Mouse (Mus musculus) forebrain, embryonic 11.5 days (tissue): ENCODE measurements around the gene Gm44511. TPM values are rescaled to one million over a fixed set of nuclear protein-coding genes. Genes with fewer than 3 reads are reported as not detected.
"Not testable (repeated sequence)": the region's sequence is repeated elsewhere in the genome, so short reads cannot be mapped to it uniquely, and the experiment has no call there.

ENCODE experiments used
- ATAC-seq: fragments of 200-750 bp; cut with Nextera tagmentation; replicated peaks from 2 replicates; pipeline ENCODE4 v1.8.0; 2017; ENCODE audit warnings: moderate TSS enrichment; ENCODE audit not compliant: low FRiP score
- DNase-seq: peaks from one replicate; pipeline ENCODE4 v3.0.0-alpha.2; 2017; ENCODE audit warnings: low spot score
- H3K27ac ChIP-seq: fragments of 300-500 bp; sonication (generic); 2 replicates; pipeline ENCODE4 v1.5.1; 2014; ENCODE audit warnings: low read depth, low read length
- H3K27me3 ChIP-seq: fragments of 300-500 bp; sonication (generic); 2 replicates; pipeline ENCODE4 v1.6.1; 2014; ENCODE audit warnings: mild to moderate bottlenecking, low read length, mixed read lengths; ENCODE audit not compliant: control insufficient read depth, insufficient read depth
- H3K36me3 ChIP-seq: fragments of 300-500 bp; sonication (generic); 2 replicates; pipeline ENCODE4 v1.6.1; 2014; ENCODE audit warnings: mild to moderate bottlenecking, low read length, moderate library complexity, mixed read lengths; ENCODE audit not compliant: control insufficient read depth, insufficient read depth
- H3K4me1 ChIP-seq: fragments of 300-500 bp; sonication (generic); replicated peaks from 2 replicates; pipeline ENCODE4 v1.6.1; 2014; ENCODE audit warnings: low read length, mixed read lengths; ENCODE audit not compliant: control insufficient read depth, insufficient read depth
- H3K4me2 ChIP-seq: fragments of 300-500 bp; sonication (generic); 2 replicates; pipeline ENCODE4 v1.6.1; 2014; ENCODE audit warnings: low read depth, mild to moderate bottlenecking, low read length, moderate library complexity, mixed read lengths; ENCODE audit not compliant: severe bottlenecking
- H3K4me3 ChIP-seq: fragments of 300-500 bp; sonication (generic); 2 replicates; pipeline ENCODE4 v1.5.1; 2014; ENCODE audit warnings: low read depth, low read length
- H3K9ac ChIP-seq: fragments of 300-500 bp; sonication (generic); 2 replicates; pipeline ENCODE4 v1.6.1; 2014; ENCODE audit warnings: low read length
- H3K9me3 ChIP-seq: fragments of 300-500 bp; sonication (generic); 2 replicates; pipeline ENCODE4 v1.6.1; 2016; ENCODE audit warnings: low read length, mixed read lengths; ENCODE audit not compliant: control insufficient read depth
- WGBS: fragments of 180-500 bp; shearing (Covaris S2); extraction: QIAGEN DNeasy Blood & Tissue Kit; methylation state at CpG from one replicate; pipeline ENCODE4 v1.1.7; 2014; 5-methylcytosine and 5-hydroxymethylcytosine counted together
- polyA plus RNA-seq: library from polyadenylated mRNA; unstranded; fragments of >200 nt; fragmentation: Nextera tagmentation; extraction: Ambion mirVana; gene quantifications from 2 replicates; pipeline ENCODE4 v1.2.1, GENCODE M21; 2014

Gm44511 gene
- polyA plus RNA-seq, 1 experiment from 2014 or later, result not detected

DNA sequence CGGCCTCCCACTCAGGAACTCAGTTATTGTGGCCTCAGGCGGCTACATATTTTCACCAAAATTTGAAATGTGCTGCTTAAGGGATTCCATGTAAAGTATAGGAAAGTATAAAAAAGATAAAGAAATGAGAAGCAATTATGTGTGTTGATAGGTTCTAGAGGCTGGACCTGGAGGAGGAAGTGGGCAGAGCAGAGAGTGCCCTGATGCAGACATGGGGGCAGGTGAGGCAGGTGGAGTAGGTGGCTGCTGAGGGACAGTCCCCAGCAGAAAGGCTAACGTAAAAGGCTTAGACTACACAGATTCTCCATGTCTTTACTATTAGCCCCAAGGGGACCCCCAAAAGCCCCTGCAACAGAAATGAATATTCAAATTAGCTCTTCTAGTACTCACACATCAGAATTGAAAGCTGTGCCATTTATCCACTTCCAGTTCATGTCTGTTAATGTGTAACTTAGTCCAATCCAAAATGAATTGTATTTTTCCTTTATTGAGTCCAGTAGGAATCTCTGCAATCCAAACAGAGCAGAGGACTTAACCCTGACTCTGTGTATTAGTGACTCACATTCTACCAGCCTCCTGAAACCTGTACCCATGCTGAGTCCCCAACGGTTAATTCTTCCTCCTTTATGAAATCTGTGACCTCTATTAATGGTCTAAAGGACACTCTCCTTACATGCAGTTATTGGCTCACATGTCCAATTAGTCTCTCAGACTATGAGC lies 7.9 kb downstream of the Gm44511 start:
- no peaks in the 10 kb centered on the region for H3K9me3 ChIP-seq
- no peak overlapping the region for H3K4me2 ChIP-seq
- H3K4me1 ChIP-seq, result no peaks in the 10 kb centered on the region
- no peak for ATAC-seq
- no peaks in the 10 kb centered on the region for H3K27me3 ChIP-seq
- no peaks in the 10 kb centered on the region for H3K36me3 ChIP-seq
- no peak overlapping the region for H3K9ac ChIP-seq
- no peak overlapping the region for H3K27ac ChIP-seq
- DNase-seq, result no peak
- WGBS, result 76% methylated on average over 4 of the region's 4 CpGs
- no peak overlapping the region for H3K4me3 ChIP-seq

DNA sequence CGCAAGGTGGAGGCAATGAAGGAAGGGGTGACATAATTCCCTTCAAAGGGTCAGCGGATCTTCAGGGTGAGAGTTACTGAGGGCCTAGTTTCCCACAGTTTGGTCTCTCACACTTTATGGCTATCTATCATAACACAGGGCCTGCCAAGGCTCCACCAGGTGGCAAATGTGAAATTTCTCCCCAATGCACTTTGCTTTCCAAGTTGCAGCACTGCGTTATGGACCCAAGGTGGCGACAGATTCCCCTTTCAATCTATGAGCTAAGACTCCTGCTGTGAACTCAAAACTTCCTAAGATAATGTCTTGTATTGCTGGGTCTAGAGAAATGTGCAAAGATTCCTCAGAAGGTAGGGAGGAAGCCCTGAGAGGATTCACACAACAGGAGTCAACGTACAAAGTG lies 17.6 kb downstream of the Gm44511 start:
- Histone ChIP-seq H3K9me3 (no peaks in the 10 kb centered on the region), H3K4me2 (no peak overlapping the region), H3K9ac (no peak overlapping the region), H3K4me3 (no peak overlapping the region), H3K27me3 (no peaks in the 10 kb centered on the region), H3K27ac (no peak overlapping the region), H3K4me1 (no peaks in the 10 kb centered on the region), H3K36me3 (no peaks in the 10 kb centered on the region)
- ATAC-seq (no peak), DNase-seq (no peak)
- WGBS, result 86% methylated on average over 5 of the region's 5 CpGs

DNA sequence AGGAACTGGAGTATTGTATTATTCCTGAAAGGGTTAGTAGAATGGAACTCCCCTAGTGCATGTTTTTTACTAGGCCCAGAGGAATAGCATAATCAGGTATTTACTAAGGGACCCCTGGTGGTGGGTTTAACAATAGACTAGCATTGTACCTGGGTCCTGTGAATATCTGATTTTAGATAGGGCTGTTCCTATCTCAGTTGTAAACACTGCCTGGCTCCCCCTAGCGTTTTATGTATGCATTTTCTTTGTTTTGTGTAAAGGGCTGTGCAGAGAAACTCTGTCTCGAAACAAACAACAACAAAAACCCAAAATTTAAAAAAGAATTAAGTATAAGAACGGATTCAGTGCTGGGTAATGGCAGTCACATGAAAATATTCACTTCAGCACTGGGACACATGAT lies 19.1 kb downstream of the Gm44511 start:
- WGBS, result 73% methylated on average over 3 of the region's 3 CpGs
- no peak overlapping the region for H3K27ac ChIP-seq
- no peak overlapping the region for H3K4me2 ChIP-seq
- DNase-seq (no peak), ATAC-seq (no peak)
- H3K36me3 ChIP-seq, result no peaks in the 10 kb centered on the region
- H3K4me3 ChIP-seq, result no peak overlapping the region
- no peaks in the 10 kb centered on the region for H3K4me1 ChIP-seq
- no peak overlapping the region for H3K9ac ChIP-seq
- no peaks in the 10 kb centered on the region for H3K27me3 ChIP-seq
- no peaks in the 10 kb centered on the region for H3K9me3 ChIP-seq

- WGBS, result 64% methylated on average over 7 of the region's 7 CpGs
- H3K9me3 ChIP-seq, H3K4me3 ChIP-seq, H3K27ac ChIP-seq, H3K4me2 ChIP-seq, H3K4me1 ChIP-seq, H3K27me3 ChIP-seq, H3K36me3 ChIP-seq, H3K9ac ChIP-seq: not testable (repeated sequence)
- ATAC-seq, result peak; percentile 25; the same call in 1 of the 2 replicates
- peak; percentile 74 for DNase-seq
Measured at GRCm38 (mm10) chr6:128804823-128805640, 21.1 kb downstream of the Gm44511 start.

DNA sequence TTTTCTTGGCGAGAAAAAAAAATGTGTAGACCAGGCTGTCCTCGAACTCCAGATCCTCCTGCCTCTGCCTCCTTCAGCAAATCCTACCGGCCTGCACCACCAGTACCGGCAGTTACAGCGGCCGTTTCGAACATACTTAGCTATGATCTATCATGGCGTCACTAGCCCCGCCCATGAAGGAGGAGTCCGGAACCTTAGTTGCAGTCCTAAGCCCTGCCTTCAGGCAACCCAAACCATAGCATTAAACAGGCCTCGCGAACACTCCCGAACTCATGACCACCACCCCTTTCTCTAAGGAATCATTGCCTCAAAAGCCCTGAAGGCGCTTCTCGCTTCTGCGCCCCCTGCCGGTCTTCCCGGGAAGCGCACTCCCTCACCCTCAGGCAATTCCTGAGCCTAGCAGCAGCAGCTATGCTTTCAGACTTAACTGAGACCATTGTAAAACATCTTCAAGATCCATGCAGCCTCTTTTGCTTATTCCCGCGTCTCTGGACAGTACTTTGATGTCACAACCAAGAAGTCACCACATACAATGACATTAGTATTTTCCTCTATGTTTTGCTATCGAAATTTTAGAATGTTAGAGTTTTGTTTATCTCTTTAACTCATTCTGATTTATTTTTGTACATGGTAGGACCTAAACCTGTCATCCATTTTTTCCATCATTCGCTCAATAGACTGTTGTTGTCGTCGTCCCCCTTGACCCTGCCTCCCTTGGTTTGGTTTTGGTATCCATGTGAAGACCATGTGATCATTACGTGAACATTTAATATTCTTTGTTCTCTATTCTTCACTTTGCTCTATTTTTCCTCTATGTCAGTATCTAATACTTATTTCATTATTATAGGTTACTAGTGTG lies 22.9 kb downstream of the Gm44511 start:
- peak; percentile 98 for DNase-seq
- peak; percentile 90 for ATAC-seq
- no peaks in the 10 kb centered on the region for H3K4me1 ChIP-seq
- no peaks in the 10 kb centered on the region for H3K27me3 ChIP-seq
- 5% methylated on average over 26 of the region's 26 CpGs for WGBS
- H3K9ac ChIP-seq, result peak overlapping the region; percentile 51; the same call in 1 of the 2 replicates
- H3K9me3 ChIP-seq, result no peaks in the 10 kb centered on the region
- peak overlapping the region; percentile 53 for H3K4me2 ChIP-seq
- peak overlapping the region; percentile 37 for H3K4me3 ChIP-seq
- no peak overlapping the region for H3K27ac ChIP-seq
- no peaks in the 10 kb centered on the region for H3K36me3 ChIP-seq

- DNase-seq (no peak), ATAC-seq (peak; percentile 43)
- Histone ChIP-seq H3K4me3 (peak overlapping the region; percentile 37), H3K27ac (no peak overlapping the region), H3K4me2 (peak overlapping the region; percentile 53), H3K36me3 (no peaks in the 10 kb centered on the region), H3K9ac (peak overlapping the region; percentile 51; the same call in 1 of the 2 replicates), H3K9me3 (no peaks in the 10 kb centered on the region), H3K27me3 (no peaks in the 10 kb centered on the region), H3K4me1 (no peaks in the 10 kb centered on the region)
- WGBS, result 7% methylated on average over 10 of the region's 10 CpGs
Measured at GRCm38 (mm10) chr6:128802557-128802956, 23.6 kb downstream of the Gm44511 start.

DNA sequence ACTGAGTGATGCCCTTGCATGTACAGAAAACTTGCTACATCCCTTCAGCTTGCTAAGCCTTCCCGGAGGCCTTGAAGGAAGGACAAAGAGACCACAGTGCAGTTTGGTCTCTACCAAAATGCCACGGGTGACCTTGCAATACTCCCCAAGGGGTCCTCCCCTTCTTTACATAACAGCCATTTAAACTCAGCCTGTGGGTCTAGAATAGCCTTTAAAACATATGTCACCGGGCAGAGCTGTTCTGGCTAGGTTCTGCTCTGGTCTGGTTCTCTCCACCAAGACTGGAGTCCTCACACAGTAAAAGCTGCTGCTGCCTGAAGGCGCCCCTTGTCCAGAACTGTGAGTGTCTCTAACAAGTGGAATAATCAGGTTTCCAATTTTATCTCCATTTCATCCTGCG lies 25.4 kb downstream of the Gm44511 start:
- not testable (repeated sequence) for ATAC-seq, H3K4me3 ChIP-seq, H3K9ac ChIP-seq, H3K27ac ChIP-seq, H3K4me2 ChIP-seq, H3K9me3 ChIP-seq, H3K27me3 ChIP-seq, H3K4me1 ChIP-seq, H3K36me3 ChIP-seq, DNase-seq
- 82% methylated on average over 5 of the region's 5 CpGs for WGBS

GRCm38 (mm10) chr6:128799896-128800270 lies 26.2 kb downstream of the Gm44511 start:
- DNase-seq (no peak), ATAC-seq (no peak)
- no peaks in the 10 kb centered on the region for H3K4me1 ChIP-seq
- H3K4me2 ChIP-seq, result peak overlapping the region; percentile 49
- peak overlapping the region; percentile 53 for H3K4me3 ChIP-seq
- H3K36me3 ChIP-seq, result no peaks in the 10 kb centered on the region
- peak overlapping the region; percentile 54 for H3K9ac ChIP-seq
- 29% methylated on average over 7 of the region's 7 CpGs for WGBS
- H3K27ac ChIP-seq, result no peak overlapping the region
- no peaks in the 10 kb centered on the region for H3K9me3 ChIP-seq
- no peaks in the 10 kb centered on the region for H3K27me3 ChIP-seq
